Mouse (Mus musculus): ENCODE measurements at regions not wholly inside any gene's neighbourhood (a gene's known extent, or its start where the extent isn't known, plus 50 kb on each side); places are given as distances from the start of the nearest gene placed in this dataset.

DNA sequence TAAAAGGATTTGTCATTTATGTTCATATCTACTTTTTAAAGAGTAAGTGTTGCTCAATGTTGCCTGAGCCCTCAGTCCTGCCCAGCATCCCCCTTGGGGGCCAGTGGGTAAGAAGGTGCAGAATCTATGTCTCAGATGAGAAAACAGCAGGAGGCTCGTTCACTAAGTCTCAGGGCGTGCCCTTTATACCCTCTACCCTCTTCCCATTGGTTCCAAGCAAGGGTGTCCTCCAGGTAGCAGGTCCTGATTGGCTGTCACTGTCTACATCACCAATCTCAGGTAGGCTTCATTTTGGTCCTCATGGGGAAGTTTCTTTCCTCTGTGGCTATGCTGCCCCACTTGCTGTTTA, 420.3 kb downstream of the Basp1 start:
- intact Hi-C loops (cut with DNase I) = no loop called here
- no peak for DNase-seq

DNA sequence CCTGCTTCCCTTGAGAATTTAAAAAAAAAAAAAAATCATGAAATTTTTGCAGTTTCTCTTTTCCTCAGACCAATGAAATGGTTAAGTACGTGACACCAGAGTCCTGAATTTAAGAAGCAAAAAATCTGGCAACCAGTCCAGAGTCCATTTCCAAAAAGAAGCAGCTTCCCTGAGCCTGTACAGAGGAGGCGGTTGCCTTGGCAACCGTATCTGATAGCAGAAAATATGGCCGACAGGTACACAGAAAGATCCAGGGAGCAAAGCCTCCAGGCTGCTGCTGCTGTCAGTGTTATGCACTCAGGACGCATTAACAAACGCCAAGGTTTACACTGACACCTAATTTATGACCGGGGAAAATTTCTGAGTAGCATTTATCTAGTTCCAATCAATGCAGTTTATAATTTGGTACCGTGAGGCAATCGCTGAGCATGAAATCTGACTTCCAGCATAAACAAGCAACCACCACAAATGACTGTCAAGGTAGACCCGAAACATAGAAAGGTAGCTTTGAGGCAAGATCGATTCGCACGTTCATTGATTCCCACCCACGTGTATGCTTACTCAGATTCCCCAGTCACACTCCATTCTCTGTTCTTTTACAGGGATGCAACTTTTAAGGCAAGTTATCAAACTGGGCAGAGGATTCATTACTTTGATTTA, 420.8 kb downstream of the Basp1 start:
- DNase-seq = no peak
- intact Hi-C loops (cut with DNase I) = no loop called here

DNA sequence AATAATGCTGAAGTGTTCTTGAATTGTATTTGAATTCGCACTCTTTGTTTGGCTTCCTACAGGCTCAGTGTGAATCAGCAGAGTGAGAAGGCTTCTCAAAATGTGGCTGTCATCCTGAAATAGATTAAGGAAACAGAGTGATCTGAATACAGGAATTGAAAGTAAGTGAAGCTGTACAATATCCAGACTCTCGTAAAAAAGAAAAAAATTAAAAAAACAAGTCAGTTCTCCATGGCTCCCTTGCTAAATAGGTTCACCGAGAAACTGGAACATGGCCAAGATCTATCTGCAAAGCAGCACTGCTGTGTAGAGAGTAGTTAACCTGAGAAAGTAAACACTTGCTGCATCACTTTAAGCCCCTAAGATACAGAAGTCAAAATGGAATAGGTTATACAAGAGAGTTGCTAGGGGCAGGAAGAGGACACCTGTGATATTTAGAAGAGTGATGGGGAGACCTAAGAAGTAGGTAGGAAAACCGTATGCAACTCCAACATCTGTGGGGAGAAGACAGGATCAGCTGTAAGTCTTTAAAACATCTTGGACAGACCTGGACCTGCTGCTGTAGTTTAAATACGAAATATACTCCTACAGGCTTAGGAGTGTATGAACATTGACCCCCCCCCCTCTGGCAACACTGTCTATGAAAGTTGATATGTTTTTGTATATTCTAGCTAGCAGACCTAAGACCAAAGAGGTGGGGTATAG, 423.3 kb downstream of the Basp1 start:
- intact Hi-C loops (cut with DNase I) = no loop called here
- DNase-seq = no peak

DNA sequence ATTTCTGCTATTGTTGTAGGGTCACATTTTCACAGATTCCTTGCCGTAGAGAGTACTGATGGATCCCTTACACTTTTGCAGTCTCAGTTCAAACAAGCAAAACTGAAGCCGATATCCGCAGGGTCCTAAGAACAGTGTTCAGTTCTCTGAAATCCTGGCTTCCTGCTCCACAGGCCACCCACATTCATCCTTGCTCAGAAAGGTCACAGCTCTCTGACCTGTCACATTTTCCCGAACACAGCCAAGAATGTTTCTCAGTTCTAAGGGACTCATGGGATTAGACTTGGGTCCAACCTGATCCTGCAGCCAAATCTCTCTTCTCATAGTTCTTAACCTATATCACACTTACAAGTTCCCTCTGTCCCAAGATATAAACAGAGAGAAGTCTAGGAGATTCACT, 432.7 kb downstream of the Basp1 start:
- intact Hi-C loops (cut with DNase I) = no loop called here
- DNase-seq = no peak

DNA sequence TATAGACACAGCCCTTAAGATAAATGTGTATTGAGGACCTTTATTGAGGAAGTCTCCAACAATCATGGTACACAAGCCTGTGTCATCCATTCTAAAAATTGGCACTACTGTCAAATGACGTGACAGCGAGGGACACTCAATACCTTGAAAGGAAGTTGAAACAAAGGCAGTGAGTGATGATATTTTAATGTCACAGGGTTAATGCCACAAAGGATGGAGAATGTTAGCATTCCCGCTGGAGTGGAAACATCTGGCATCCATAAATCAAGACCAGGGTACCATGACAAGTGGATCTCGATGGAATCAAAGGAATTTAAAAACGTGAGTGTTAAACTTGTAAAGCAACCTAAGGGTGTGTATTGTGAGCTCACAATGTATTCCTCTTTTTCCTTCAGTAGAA, 441.5 kb downstream of the Basp1 start:
- DNase-seq = no peak
- intact Hi-C loops (cut with DNase I) = no loop called here

DNA sequence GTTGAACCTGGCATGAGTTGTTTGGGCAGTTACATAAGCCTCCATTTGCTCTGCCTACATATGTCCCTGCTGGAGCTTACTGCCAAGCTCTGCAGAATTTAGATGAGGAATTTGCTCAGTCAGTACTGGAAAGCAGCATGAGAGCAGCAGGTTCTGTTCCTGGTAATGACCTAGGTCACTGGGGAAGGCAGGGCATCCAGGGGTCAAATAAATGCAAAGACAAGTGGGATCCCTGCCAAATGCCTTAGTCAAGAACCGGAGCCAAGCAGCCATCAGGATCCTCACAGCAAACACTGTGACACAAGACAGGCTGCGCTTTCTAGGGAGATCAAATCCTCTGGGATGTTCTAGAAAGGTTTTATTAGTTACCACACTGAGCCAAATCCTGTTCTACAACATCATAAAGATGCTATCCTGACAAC, 444.2 kb downstream of the Basp1 start:
- intact Hi-C loops (cut with DNase I) = no loop called here
- no peak for DNase-seq

DNA sequence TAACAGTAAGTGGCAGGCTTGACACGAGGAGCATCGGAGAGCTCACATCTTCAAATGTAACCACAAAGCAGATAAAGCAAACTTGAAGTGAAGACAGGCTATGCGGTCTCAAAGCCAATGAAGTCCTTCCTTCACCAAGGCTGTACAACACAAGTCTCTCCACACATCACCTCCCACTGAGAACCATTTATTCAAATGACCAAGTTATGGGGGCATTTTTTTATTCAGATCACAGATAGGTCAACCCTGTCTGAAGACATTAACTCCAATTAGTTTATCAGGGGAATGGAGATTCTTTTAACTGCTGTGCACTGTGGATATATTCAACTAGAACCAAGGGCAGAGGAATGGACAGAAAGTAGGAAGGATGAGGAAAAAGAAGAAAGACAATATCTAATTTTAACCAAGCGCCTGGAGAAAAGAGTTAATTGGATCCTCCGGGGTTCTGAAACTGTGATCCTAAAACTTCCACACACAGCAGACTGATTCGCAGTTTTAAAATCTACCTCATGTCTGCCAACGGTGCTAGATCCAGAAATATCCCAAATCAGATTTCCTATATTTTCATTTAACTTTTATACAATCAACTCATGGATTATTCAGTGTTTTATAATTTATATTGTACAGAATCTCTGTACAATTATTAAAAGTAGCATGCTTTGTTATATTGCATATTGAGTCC, 444.8 kb downstream of the Basp1 start:
- intact Hi-C loops (cut with DNase I) = no loop called here
- DNase-seq = no peak

DNA sequence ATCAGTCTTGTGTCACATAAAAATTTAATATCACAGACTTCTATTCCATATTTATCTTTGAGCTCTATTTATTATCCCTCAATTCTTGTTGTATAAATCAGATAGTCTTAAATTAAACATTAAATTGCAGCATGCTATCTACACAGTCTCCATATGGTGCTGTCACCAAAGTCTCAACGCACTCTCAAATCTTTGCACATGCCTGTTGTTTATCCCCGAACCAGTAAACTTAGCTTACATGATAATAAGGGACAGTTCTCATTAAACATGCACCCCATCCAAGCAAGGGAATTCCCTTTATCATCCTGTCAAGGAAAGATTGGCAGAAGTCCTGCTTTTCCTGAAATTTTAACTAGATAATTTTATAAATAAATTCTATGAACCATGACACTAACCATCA, 483.8 kb downstream of the Basp1 start:
- intact Hi-C loops (cut with DNase I) = no loop called here
- no peak for DNase-seq

DNA sequence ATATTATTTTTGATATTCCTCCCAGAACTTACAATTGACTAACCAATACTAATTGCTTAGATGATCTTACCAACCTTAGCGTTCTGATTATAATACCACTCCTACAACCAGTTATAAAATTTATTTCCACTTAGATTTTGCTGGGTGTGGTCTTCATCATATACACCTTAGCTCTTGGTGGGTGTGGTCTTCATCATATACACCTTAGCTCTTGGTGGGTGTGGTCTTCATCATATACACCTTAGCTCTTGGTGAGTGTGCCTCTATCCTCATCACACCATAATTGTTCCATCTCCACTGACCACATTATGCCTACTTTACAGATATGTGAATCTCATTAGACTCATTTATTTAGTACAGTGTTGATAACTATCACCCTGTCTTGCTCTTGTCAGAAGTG, 501.7 kb downstream of the Basp1 start:
- intact Hi-C loops (cut with DNase I) = no loop called here
- no peak for DNase-seq

DNA sequence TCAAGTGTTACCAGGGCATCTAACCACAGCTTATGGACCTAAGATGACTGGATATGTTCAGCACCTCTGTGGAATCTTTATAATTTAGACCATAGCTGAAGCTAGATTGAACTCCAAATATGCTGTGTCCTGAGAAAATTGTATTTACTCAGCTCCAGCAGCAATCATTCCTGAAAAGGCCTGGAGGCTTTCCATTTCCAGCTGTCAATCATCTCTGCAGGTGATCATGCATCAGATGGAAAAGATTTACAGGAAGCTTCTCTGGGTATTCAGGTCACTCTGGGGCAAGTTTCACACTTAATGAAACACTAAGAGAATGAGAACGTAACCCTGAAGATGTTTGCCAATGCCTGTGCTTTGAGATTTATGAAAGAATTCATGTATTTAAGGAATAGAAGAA, 502.1 kb downstream of the Basp1 start:
- intact Hi-C loops (cut with DNase I) = no loop called here
- DNase-seq = no peak

DNA sequence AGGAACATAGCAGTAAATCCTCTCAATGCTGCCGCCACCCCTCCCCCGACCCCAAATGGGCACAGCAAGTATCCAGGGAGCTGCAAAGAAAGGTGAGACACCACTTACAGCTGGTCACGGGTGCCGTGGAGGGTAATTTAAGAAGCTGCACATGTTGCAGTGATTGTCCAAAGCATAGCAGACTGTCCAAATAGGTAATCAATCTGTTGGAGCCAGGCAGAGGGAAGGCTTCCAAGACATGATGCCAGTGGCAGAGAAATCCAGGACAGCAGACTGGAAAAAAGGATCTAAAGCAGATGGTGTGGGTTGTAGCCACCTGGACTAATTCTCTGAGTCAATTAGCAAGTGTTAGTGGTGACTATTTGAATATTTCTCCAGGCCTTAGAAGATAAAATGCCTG, 506.6 kb downstream of the Basp1 start:
- intact Hi-C loops (cut with DNase I) = no loop called here
- DNase-seq = no peak

DNA sequence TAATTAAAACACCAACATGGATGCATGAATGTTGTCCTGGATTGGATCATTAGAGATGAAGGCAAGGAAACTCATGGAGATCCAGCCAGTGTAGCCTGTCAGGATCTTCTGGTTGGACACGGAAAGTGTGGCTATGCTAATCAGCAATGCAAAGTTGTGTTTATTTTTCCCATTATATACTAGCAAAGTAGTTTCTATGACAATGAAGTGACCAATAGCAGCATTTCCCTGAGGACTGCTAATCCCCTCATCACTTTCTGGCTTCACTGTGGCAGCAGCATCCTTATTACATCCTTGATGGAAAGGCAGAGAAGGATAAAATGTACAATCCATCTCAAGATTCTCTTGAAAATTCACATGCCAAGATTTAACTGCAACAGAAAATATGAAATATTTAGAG, 534.7 kb downstream of the Basp1 start:
- intact Hi-C loops (cut with DNase I) = no loop called here
- no peak for DNase-seq

DNA sequence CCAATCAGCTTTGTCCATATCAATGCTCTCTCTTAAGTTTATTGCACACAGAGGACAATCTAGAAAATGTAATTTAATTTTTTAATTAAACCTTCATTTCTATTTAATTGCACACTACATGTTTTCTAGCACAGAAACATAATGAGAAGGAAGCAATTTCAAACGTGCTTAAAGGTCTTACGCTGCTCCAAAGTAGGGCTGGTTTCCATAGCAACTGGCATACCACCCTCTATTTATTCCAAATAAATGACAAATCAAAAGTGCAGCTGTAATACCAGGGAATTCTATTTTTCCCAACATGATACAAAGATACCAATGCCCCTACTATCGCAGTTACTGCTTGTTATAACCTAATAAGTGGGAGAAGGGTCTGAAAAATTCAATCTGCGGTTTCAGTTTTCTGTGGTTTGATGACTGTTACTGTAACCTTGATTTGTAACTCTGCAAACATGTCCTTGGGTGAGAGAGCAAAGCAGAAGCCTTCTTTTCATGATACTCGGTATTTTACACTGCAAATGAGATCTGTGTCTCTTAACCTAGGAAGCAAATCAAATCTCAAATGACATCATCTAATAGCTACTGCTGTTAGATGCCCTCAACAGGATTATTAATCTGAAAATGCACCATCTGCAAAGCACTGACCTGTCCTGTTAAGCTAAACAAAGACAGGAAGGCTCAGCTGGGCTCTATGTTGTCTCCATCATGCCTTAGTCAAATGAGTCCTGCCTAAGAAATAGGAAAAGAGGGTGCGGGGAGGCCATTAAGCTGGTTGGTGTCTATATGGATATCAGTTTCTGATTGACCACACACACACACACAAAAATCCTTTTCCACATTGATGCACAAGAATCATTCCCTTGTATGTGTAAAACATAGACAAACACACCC, 535.6 kb downstream of the Basp1 start:
- intact Hi-C loops (cut with DNase I) = no loop called here

DNA sequence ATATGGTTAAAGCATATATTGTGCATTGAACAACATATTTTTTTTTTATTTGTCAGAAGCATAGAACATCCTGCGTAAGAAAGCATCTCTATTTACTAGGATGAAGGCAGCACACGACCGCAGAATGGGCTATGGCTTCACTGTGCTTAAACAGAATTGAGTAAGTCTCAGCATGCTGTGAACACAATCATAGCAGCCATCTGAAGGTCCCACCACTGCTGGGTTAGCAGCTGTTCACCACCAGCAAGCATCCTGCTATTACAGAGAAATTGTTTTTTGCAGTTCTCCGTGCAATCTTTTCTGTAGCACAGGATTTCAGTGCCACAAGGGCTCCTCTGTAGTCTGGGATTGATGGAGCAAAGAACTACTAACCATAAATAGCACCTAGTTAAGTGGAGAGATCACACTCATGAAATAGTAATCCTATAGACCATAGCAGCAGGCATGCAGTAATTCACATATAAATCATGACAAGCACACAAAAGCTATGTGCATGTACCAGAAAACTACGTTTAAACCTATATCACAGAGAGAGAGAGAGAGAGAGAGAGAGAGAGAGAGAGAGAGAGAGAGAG, 537.3 kb downstream of the Basp1 start:
- intact Hi-C loops (cut with DNase I) = no loop called here
- no peak for DNase-seq

More for the DNA sequence above, 535.6 kb downstream of the Basp1 start:
- DNase-seq = no peak

DNA sequence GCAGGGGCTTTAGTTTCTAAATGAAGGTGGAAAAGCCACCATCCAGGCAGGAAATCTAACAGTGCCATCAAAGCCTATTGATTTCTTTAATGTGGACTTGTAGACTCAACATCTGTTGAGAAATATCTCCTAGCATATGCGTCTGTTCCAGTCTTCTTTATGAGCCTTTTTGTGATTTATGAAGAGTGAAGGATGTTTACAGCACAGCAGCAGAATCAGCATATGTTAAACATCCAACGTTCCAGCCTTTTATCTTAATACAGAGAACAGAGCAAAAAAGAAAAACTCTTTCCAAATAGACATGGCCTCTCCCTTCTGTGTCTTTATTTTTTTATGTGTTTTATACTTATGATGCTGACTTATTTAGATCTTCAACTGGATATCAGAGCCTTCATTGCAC, 573.3 kb downstream of the Basp1 start:
- no peak for DNase-seq
- intact Hi-C loops (cut with DNase I) = no loop called here

DNA sequence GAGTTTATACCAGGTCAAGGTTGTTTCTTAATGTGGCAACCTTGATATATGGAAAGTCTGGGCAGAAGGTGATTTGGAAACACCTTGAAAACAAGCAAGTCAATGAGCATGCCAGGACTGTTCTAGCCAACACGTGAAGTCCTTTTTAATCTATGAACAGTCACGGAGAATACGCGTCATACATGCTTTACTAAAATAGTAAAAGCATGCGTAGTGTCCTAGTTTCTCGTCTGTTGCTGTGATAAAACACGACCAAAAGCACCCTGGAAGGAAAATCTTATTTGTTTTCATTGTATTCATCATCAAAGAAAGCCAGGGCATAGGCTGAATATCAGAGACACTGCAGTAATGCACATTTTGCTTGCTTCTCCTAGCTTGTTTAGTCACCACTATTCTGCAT, 575.2 kb downstream of the Basp1 start:
- intact Hi-C loops (cut with DNase I) = no loop called here
- no peak for DNase-seq

DNA sequence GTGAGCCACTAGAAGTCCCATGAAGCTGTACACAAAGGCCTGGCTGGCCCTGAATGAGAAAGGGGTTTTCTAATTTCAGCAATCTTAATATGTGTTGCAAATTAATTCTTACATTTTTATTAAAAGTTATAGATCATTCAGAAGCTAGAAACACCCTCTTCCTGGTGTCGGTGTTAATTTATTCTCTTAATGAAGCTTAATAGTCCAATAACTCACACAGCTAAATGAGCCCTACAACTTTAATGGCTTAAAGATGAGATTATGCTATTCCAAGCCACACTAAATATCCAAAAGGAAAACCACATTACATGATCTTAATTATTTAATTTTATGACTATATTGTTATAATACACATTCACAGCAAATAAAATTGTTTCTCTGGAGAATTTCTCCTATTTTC, 585.7 kb downstream of the Basp1 start:
- no peak for DNase-seq
- intact Hi-C loops (cut with DNase I) = no loop called here

DNA sequence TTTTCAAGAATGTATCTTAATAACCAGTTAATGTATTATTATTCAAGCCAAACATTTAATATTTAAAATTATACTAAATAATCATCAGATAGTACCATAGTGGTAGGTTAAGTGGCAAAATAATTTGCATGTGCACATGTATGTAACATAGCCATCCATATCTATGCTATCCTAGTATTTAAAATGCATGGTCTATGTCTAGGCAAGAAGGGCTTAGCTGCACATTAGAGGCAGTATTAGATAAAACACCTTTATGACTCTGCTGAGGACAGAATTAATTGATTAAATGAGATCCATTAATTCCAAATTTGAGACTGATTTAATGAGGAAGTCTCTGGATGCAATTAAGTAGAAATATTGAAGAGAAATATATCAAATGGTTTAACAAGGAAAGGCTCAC, 586.3 kb downstream of the Basp1 start:
- intact Hi-C loops (cut with DNase I) = no loop called here
- DNase-seq = no peak

DNA sequence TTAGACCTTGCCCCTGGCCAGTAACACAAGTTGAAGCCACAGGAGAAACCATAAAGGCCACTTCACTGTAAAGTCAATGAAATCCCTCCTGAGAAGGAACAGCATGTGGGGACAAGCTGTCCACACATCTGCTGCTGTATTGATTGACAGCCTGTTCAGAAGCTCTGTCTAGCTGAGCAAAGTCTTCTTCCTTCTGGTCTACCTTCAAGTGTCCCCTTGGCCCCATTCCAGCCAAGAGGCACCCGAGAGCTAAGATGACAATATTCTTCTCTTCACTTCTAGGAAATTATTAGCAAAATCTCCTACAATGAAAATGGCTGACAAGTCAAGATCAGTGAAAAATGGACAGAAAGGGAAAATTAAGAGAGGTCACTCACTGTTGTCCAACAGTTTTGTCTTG, 616.7 kb downstream of the Basp1 start:
- DNase-seq = no peak
- intact Hi-C loops (cut with DNase I) = no loop called here

DNA sequence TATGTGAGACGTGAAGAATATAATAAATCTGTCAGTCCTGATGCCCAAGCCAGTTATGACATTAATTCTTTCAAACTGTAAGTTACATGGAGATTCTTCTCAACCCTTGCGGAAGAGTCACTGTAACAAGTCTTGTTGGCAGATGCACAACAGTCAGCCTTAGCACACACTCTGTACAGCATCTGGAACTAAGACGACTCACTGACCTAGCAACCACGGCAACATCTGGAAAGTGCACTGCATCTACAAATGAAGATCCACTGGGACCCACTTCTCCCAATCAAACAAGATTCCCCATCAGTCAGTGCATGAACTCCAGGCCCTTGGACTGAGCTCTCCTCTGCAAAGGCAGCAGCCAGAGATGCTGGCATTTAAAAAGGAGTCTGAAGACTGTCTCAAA, 620.2 kb downstream of the Basp1 start:
- intact Hi-C loops (cut with DNase I) = no loop called here

DNA sequence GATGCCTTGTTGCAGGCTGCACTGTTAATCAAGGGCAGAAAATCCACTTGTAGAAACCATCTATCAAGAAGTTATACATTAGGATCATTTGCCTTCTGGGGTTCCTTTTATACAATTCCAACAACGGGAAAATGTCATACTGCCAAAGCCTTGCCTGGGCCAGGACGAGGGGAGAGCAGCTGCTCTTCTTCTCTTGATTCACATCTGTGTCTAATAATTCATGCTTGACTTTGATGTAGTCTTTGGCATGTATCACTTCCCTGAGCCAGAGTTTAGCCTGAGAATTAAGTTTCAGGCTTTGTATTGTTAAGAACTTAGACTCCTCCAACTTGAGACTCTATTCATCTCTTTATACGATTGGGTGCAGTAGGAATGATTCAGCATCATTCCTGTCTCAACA, 627.2 kb downstream of the Basp1 start:
- DNase-seq = no peak
- intact Hi-C loops (cut with DNase I) = no loop called here

More for the DNA sequence above, 620.2 kb downstream of the Basp1 start:
- no peak for DNase-seq

Measured in heart, postnatal 36 days (tissue).